Mouse (Mus musculus) limb, embryonic 11.5 days (tissue): Measurements from ENCODE around the gene Traf3ip1. TPM values are rescaled to one million over a fixed set of nuclear protein-coding genes. Genes with fewer than 3 reads are reported as not detected.

Experiments used
- ATAC-seq: fragments of 200-750 bp; cut with Nextera tagmentation; 2 replicates; pipeline ENCODE4 v1.8.0; 2017; ENCODE audit warnings: low read depth; ENCODE audit not compliant: insufficient number of reproducible peaks, low FRiP score, low TSS enrichment
- DNase-seq: peaks from one replicate; pipeline ENCODE4 v3.0.0-alpha.2; 2015; ENCODE audit warnings: low spot score
- H3K27ac ChIP-seq: fragments of 300-500 bp; sonication (generic); replicated peaks from 2 replicates; pipeline ENCODE4 v1.5.1; 2014; ENCODE audit warnings: low read depth, mild to moderate bottlenecking, low read length
- H3K27me3 ChIP-seq: fragments of 300-500 bp; sonication (generic); 2 replicates; pipeline ENCODE4 v1.6.1; 2014; ENCODE audit warnings: mild to moderate bottlenecking, low read length, mixed read lengths; ENCODE audit not compliant: control insufficient read depth, insufficient read depth
- H3K36me3 ChIP-seq: fragments of 300-500 bp; sonication (generic); 2 replicates; pipeline ENCODE4 v1.6.1; 2014; ENCODE audit warnings: mild to moderate bottlenecking, low read length, moderate library complexity, mixed read lengths; ENCODE audit not compliant: control insufficient read depth, insufficient read depth
- H3K4me1 ChIP-seq: fragments of 300-500 bp; sonication (generic); 2 replicates; pipeline ENCODE4 v1.6.1; 2014; ENCODE audit warnings: low read length, mixed read lengths; ENCODE audit not compliant: control insufficient read depth, insufficient read depth
- H3K4me2 ChIP-seq: fragments of 300-500 bp; sonication (generic); 2 replicates; pipeline ENCODE4 v1.6.1; 2014; ENCODE audit warnings: low read depth, mild to moderate bottlenecking, moderate library complexity; ENCODE audit not compliant: severe bottlenecking
- H3K4me3 ChIP-seq: fragments of 300-500 bp; sonication (generic); 2 replicates; pipeline ENCODE4 v1.5.1; 2014; ENCODE audit warnings: low read depth, low read length
- H3K9ac ChIP-seq: fragments of 300-500 bp; sonication (generic); 2 replicates; pipeline ENCODE4 v1.6.1; 2014; ENCODE audit warnings: mild to moderate bottlenecking, low read length
- H3K9me3 ChIP-seq: fragments of 300-500 bp; sonication (generic); 2 replicates; pipeline ENCODE4 v1.6.1; 2016; ENCODE audit warnings: low read length; ENCODE audit not compliant: control insufficient read depth
- WGBS: fragments of 180-500 bp; shearing (Covaris S2); extraction: QIAGEN DNeasy Blood & Tissue Kit; methylation state at CpG from one replicate; pipeline ENCODE4 v1.1.7; 2014; 5-methylcytosine and 5-hydroxymethylcytosine counted together
- polyA plus RNA-seq: library from polyadenylated mRNA; unstranded; fragments of >200 nt; fragmentation: Nextera tagmentation; extraction: Ambion mirVana; gene quantifications from 2 replicates; pipeline ENCODE4 v1.2.1, GENCODE M21; 2014

Traf3ip1 gene
- polyA plus RNA-seq, 1 experiment from 2014 or later: 8.3 TPM

DNA sequence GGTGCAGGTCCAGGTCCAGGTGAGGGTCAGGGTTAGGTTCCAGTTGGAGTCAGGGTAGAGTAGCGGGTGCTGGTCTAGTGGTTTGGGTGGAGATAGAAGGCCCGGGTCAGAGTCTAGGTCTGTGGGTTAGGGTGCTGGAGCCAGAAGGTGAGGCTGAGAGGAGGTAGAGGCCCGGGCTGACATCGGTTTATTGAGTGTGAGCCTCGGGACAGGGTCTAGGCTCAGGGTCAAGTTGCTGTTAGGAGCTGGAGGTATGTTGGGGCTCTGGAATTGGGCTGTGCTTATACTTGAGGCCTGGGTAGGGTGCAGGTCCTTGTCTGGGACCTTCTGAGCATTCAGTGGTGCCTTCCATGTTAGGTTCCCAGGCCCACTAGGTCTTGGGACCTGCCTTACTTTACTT, 874 bp downstream of the Traf3ip1 start:
- ATAC-seq (no peak; the same call in 1 of the 2 replicates), DNase-seq (no peak)
- Histone ChIP-seq H3K27me3 (no peaks in the 10 kb centered on the region), H3K9me3 (no peaks in the 10 kb centered on the region), H3K9ac (peak overlapping the region; percentile 85), H3K27ac (no peak overlapping the region), H3K4me3 (peak overlapping the region; percentile 94), H3K4me1 (peaks cover 6% of the 10 kb centered on the region; the same call in 1 of the 2 replicates), H3K4me2 (peak overlapping the region; percentile 58), H3K36me3 (no peaks in the 10 kb centered on the region)
- WGBS: 45% methylated on average over 5 of the region's 5 CpGs

GRCm38 (mm10) chr1:91498579-91498978, 4.1 kb downstream of the Traf3ip1 start:
- no peak for ATAC-seq
- H3K9me3 ChIP-seq: no peaks in the 10 kb centered on the region
- H3K27ac ChIP-seq: no peak overlapping the region
- no peak overlapping the region for H3K9ac ChIP-seq
- H3K4me1 ChIP-seq: peaks cover 6% of the 10 kb centered on the region; the same call in 1 of the 2 replicates
- 93% methylated on average over 6 of the region's 6 CpGs for WGBS
- H3K4me3 ChIP-seq: no peak overlapping the region
- H3K4me2 ChIP-seq: no peak overlapping the region
- peaks cover 3% of the 10 kb centered on the region for H3K36me3 ChIP-seq
- DNase-seq: no peak
- no peaks in the 10 kb centered on the region for H3K27me3 ChIP-seq

DNA sequence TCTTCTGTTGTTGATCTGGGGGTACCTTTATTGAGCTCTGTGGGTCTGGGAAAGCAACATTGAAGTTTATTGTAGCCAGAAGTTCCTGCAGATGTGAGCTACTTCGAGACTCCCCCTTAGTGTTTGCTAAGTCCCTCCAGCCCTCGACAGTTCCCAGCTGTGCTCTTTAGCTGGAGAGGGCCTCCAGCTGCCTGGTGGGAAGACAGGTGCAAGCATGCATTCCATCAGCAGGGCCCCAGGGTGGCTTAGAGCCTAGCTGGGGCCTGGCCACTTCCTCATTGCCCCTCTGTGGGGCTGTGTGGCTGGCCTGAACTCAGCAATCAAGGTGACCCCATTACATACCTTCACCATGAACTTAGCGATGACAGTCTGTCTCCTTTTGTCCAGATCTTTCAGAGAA, 10.2 kb downstream of the Traf3ip1 start:
- no peak overlapping the region for H3K27ac ChIP-seq
- H3K36me3 ChIP-seq: peaks cover 3% of the 10 kb centered on the region
- ATAC-seq (no peak), DNase-seq (no peak)
- no peaks in the 10 kb centered on the region for H3K4me1 ChIP-seq
- H3K27me3 ChIP-seq: no peaks in the 10 kb centered on the region
- no peak overlapping the region for H3K4me2 ChIP-seq
- no peak overlapping the region for H3K4me3 ChIP-seq
- no peaks in the 10 kb centered on the region for H3K9me3 ChIP-seq
- 74% methylated on average over 3 of the region's 3 CpGs for WGBS
- no peak overlapping the region for H3K9ac ChIP-seq

DNA sequence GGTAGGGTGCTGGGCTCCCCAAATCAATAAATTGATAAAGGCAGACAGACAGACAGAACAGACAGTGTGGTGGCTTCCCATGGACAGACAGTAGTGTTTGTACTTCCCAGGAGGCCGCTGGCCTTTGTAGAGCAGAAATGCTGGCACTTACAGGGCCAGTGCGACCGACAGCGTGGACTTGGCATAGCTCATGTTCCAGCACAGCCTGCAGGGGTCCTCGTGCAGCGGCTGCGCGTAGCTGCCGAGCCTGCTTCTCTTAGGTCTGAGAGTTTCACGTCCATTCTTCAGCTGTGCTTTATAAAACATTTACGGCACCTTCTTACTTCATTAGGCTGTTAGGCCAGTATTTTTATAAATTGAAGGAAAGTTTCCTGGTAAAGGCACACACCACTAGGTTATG, 20.5 kb downstream of the Traf3ip1 start:
- H3K4me3 ChIP-seq: no peak overlapping the region
- no peak for ATAC-seq
- no peaks in the 10 kb centered on the region for H3K9me3 ChIP-seq
- H3K36me3 ChIP-seq: peaks cover 2% of the 10 kb centered on the region; the same call in 1 of the 2 replicates
- H3K27ac ChIP-seq: no peak overlapping the region
- H3K27me3 ChIP-seq: no peaks in the 10 kb centered on the region
- H3K9ac ChIP-seq: no peak overlapping the region
- no peak for DNase-seq
- H3K4me2 ChIP-seq: no peak overlapping the region
- WGBS: 79% methylated on average over 11 of the region's 11 CpGs
- no peaks in the 10 kb centered on the region for H3K4me1 ChIP-seq

- ATAC-seq (no peak), DNase-seq (no peak)
- Histone ChIP-seq H3K9me3 (no peaks in the 10 kb centered on the region), H3K27me3 (no peaks in the 10 kb centered on the region), H3K9ac (no peak overlapping the region), H3K36me3 (peaks cover 2% of the 10 kb centered on the region; the same call in 1 of the 2 replicates), H3K4me1 (no peaks in the 10 kb centered on the region), H3K27ac (no peak overlapping the region), H3K4me3 (no peak overlapping the region), H3K4me2 (no peak overlapping the region)
- 84% methylated on average over 6 of the region's 6 CpGs for WGBS
Observed at GRCm38 (mm10) chr1:91515642-91516041, 21.2 kb downstream of the Traf3ip1 start.

GRCm38 (mm10) chr1:91523759-91524158, 29.3 kb downstream of the Traf3ip1 start:
- H3K36me3 ChIP-seq: no peaks in the 10 kb centered on the region; the same call in 1 of the 2 replicates
- H3K4me3 ChIP-seq: no peak overlapping the region
- H3K27me3 ChIP-seq: no peaks in the 10 kb centered on the region
- H3K4me2 ChIP-seq: no peak overlapping the region
- no peak overlapping the region for H3K27ac ChIP-seq
- H3K9me3 ChIP-seq: no peaks in the 10 kb centered on the region
- DNase-seq (peak; percentile 81), ATAC-seq (peak; percentile 75; the same call in 1 of the 2 replicates)
- H3K4me1 ChIP-seq: no peaks in the 10 kb centered on the region
- no peak overlapping the region for H3K9ac ChIP-seq
- 11% methylated on average over 10 of the region's 10 CpGs for WGBS

DNA sequence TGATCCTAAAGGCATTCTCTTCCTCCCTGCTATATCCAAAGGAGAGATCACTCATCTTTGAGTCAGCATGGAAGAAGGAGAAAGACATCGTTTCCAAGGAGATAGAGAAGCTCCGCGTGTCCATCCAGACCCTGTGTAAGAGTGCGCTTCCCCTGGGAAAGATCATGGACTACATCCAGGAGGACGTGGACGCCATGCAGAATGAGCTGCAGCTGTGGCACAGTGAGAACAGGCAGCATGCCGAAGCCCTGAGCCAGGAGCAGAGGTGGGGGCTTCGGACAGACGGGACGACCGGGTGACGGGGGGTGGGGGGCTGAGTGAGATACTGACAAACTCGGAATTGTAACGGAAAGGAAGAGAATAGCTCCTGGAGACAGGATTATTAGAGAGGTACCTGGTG, 31.4 kb downstream of the Traf3ip1 start:
- H3K36me3 ChIP-seq: no peaks in the 10 kb centered on the region; the same call in 1 of the 2 replicates

DNA sequence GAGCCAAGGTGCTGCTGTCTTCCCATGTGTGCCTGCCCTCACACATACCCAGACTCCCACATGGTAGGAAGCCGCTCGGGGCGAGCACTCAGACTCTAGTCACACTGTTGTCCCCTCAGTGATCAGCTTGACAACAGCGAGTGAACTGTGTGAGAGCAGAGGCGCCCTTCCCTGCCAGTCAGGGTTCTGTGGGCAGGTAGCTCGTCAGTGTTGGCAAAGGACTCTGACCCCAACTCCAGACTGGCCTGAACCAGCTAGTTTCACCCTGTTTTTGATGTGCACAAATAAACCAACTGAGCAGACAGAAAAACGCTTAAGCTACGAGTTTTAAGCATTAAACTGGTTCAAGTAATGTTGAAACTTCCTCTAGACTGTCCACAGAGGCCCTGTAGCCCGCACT, 35.7 kb downstream of the Traf3ip1 start:
- no peak overlapping the region for H3K9ac ChIP-seq
- no peaks in the 10 kb centered on the region; the same call in 1 of the 2 replicates for H3K36me3 ChIP-seq
- H3K27ac ChIP-seq: no peak overlapping the region
- WGBS: 87% methylated on average over 9 of the region's 9 CpGs
- H3K27me3 ChIP-seq: no peaks in the 10 kb centered on the region
- H3K4me1 ChIP-seq: no peaks in the 10 kb centered on the region; the same call in 1 of the 2 replicates
- H3K4me2 ChIP-seq: no peak overlapping the region
- ATAC-seq (no peak), DNase-seq (no peak)
- H3K9me3 ChIP-seq: no peaks in the 10 kb centered on the region
- no peak overlapping the region for H3K4me3 ChIP-seq

More for the DNA sequence above, 31.4 kb downstream of the Traf3ip1 start:
- no peak overlapping the region for H3K4me3 ChIP-seq
- DNase-seq (no peak), ATAC-seq (no peak)
- 88% methylated on average over 14 of the region's 14 CpGs for WGBS
- no peaks in the 10 kb centered on the region for H3K27me3 ChIP-seq
- no peaks in the 10 kb centered on the region for H3K9me3 ChIP-seq
- H3K27ac ChIP-seq: no peak overlapping the region
- no peak overlapping the region for H3K4me2 ChIP-seq
- no peak overlapping the region for H3K9ac ChIP-seq
- no peaks in the 10 kb centered on the region for H3K4me1 ChIP-seq

GRCm38 (mm10) chr1:91532243-91532642, 37.8 kb downstream of the Traf3ip1 start:
- DNase-seq (no peak), ATAC-seq (no peak)
- Histone ChIP-seq H3K27me3 (no peaks in the 10 kb centered on the region), H3K4me3 (no peak overlapping the region), H3K9ac (no peak overlapping the region), H3K27ac (no peak overlapping the region), H3K4me1 (no peaks in the 10 kb centered on the region; the same call in 1 of the 2 replicates), H3K4me2 (no peak overlapping the region), H3K9me3 (no peaks in the 10 kb centered on the region), H3K36me3 (no peaks in the 10 kb centered on the region)
- 87% methylated on average over 4 of the region's 4 CpGs for WGBS
